Mouse (Mus musculus) WW6 (cell line): ENCODE results near the gene Fos.

Experiments used
- DNase-seq: peaks from one replicate; pipeline ENCODE4 v3.0.0-alpha.2; 2013; ENCODE audit warnings: low read depth, low spot score

The Fos gene

DNA sequence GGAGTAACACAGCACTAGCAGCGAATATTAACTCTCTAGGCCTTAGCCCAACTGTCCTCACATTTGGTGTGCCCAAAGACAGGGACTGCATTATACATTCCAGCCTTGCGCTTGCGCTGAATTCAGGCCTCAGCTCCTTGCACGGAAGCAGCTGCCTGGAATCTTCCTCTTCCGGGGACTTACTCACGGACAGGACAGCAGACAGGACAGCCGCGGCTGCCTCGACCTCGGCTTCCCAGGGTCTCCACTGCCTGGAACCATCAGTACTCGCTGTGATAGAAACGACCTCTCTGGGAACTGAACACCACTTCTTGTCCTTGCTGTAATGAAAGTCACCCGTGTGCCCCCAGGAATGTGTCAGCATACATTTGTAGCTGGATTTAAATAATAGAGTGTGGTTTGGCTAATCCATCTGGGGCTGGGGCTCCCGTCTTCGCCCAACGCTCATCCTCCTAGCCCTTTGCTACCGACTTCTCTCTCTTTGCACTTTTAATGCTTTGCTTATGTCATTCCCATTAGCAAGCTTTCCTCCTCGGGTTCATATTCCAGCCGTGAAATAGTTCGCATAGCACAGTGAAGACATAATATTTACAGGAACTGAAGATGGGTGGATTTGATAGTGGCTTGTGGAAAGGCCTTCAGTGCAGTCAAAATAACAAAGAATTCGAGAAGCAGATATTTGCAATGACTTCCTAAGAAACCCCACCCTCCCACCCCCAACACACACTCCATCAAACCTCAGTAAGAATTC, 11.6 kb upstream of the Fos start:
- DNase-seq = no peak

DNA sequence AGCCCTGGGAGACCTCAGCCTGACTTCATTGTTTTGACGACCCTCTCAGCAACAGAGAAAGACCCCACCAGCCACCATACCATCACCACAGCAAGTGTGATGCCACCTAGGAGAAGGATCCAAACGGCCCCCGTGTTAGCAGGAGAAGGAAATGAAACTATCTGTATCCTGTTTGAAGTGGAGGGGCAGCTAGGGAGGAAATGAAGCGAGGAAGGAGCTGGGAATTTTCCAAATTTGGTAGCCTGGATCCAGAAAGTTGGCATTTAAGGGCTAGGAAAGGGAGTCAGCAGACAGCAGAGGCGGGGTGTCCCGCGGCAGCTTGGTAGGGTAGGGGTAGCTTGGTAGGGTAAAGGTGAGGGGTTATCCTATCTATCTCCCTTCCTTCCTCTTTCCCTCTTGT, 10.9 kb upstream of the Fos start:
- DNase-seq = no peak

DNA sequence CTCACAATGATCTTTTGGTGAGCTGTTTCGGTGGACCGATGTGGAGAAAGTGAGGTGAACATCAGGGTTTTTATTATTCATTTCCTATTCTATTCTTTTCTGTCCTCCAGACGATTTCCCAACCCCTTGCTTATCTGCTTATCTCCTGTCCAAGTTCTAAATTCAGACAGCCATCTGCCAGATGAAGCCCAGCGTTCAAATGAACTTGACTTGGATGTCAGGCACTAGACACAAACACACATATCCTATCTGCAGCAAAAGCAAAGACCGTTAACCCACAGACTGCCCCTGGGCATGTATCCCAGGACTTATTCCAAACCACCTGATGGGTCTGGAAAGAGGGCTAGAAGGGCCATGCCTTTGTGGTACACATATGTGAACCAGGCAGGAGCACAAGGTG, 9.3 kb upstream of the Fos start:
- DNase-seq = no peak

DNA sequence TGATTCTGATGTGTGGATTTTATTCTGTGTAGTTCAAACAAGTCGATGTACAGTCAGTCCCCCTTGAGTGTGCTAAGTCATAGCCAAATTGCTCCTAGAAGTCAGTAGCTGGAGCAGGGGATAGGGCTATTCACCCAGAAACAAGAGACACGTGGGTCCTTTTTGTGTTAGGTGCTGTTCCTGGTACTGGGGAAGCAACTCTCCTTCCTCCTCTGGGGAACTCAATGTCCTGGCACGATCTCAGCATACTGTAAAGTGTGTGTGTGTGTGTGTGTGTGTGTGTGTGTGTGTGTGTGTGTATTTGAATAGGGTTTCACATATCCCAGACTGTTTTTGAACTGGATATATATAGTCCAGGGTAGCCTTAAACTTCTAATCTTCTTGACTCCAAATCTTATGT, 8.8 kb upstream of the Fos start:
- DNase-seq = no peak

DNA sequence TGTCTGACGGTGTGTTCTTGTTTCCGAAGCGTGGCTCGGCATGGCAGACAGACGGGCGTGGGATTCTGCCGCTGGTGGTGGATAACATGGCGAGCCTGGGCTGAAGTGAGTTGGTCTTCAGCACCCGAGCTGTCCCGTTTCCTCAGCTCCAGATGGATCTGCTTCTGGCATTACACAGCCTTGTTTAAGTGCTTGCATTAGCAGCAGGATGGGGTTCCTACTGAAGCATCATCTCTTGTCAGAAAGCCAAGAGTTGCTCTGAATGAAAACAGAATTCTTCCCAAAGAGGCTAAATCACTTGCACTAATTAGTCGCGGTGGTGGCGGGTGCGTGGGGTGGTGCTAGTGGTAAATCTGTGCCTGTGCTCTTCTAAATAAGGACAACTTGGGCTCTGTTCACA, 5.8 kb upstream of the Fos start:
- no peak for DNase-seq

DNA sequence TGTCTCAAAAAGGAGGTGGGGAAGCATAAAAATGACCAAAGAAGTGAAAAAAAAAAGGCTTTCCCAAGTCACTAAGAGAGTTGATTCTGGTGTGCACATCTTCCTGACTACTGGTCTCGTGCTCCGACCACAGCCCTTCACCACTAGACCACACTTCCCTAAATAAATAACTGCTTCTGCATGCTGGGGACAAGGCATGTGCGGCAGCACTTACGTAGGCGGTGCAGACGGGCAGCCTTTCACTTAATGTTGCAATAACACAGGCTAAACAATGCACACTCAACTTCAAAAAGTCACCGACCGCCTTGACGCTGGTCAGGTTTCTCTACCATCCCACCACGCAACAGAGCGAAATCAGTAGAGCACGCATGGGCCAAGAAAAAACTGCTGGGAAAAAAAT, 5.0 kb upstream of the Fos start:
- DNase-seq = no peak

DNA sequence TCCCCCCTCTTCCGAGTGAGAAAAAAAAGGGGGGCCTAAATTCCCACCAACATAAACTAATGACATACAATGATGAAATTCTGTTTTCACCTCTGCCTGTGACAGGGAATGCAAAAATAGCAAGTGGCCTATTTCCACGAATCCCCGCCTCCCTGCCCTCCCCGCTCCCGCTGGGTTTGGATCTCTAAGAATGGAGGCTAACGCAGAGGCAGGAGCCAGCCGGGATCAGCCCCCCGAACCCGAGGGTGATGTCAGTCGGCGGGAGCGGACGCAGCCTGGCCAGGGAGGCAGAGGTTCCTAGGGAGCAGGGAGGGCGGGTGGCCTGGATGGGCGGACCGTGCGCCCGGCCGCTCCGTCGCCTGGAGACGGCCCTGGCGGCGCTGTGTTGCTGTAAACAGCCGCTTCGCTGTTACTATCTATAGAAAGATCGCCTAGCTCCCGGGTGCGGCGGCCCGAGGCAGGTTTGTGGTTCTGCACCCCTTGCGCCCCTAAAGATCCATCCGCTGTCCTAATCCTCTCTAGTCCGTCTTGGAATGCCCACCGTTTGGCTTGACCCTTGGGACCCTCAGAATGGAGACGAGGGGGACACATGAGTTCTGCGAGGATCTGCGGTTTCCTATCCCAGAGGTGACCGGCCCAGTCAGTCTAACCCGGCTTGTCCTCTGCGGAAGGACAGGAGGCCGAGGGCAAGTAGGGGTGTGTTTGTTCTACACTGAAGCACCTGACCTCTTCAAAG, 1.6 kb upstream of the Fos start:
- no peak for DNase-seq

DNA sequence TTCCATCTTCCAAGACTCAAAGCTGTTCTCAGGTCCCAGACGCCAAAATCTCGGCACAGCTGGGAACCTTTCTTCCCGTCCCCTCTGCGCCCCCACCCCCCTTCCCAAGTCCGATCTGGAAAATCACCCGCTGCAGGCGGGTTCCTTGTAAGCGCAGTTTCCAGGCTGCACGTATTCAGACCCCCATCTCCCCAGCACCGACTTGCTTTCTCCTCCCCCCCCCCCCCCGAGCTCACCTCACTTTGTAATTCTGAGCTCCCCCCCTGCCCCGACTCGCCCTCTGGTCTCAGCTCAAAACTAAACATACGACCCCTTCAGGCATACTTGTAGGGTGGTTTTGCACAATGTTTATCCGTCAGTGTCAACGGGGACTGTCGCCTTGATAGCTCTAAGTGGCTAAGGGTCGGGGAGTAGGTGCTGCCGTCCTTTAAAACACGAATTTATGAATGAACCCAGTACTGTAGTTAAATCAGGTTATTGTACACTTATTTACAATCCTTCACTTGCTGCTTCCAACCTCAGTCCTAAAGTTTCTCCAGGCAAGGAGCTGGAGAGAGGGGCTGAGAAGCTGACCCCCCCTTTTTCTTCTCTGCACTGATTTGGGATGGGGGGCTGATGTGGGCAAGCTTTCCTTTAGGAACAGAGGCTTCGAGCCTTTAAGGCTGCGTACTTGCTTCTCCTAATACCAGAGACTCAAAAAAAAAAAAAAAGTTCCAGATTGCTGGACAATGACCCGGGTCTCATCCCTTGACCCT, 857 bp upstream of the Fos start:
- DNase-seq = no peak

DNA sequence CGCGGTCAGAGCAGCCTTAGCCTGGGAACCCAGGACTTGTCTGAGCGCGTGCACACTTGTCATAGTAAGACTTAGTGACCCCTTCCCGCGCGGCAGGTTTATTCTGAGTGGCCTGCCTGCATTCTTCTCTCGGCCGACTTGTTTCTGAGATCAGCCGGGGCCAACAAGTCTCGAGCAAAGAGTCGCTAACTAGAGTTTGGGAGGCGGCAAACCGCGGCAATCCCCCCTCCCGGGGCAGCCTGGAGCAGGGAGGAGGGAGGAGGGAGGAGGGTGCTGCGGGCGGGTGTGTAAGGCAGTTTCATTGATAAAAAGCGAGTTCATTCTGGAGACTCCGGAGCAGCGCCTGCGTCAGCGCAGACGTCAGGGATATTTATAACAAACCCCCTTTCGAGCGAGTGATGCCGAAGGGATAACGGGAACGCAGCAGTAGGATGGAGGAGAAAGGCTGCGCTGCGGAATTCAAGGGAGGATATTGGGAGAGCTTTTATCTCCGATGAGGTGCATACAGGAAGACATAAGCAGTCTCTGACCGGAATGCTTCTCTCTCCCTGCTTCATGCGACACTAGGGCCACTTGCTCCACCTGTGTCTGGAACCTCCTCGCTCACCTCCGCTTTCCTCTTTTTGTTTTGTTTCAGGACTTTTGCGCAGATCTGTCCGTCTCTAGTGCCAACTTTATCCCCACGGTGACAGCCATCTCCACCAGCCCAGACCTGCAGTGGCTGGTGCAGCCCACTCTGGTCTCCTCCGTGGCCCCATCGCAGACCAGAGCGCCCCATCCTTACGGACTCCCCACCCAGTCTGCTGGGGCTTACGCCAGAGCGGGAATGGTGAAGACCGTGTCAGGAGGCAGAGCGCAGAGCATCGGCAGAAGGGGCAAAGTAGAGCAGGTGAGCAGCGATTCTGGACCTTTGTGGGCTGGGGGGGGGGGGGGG, 875 bp downstream of the Fos start:
- no peak for DNase-seq

DNA sequence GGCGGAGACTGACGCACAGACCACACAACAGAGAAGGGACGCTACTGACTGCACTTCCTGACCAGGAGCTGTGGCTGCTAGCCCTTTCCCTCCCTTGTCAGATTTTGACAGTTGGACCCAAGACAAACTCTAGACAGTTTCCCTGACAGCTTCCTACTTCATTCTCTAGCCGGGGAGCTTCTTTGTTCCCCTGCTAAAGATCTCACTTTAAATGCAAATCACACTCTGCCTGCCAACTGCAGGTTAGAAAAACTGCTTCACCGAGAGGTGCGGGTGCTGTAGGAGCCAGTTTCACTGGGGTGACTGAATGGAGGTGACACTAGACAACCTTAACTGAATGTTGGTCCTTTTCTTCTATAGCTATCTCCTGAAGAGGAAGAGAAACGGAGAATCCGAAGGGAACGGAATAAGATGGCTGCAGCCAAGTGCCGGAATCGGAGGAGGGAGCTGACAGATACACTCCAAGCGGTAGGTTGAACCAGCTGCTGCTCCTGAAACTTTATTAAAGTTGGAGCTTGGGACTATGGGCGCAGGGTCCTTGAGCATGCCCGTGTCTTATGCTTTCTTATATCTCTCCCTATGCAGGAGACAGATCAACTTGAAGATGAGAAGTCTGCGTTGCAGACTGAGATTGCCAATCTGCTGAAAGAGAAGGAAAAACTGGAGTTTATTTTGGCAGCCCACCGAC, 1.7 kb downstream of the Fos start:
- no peak for DNase-seq

DNA sequence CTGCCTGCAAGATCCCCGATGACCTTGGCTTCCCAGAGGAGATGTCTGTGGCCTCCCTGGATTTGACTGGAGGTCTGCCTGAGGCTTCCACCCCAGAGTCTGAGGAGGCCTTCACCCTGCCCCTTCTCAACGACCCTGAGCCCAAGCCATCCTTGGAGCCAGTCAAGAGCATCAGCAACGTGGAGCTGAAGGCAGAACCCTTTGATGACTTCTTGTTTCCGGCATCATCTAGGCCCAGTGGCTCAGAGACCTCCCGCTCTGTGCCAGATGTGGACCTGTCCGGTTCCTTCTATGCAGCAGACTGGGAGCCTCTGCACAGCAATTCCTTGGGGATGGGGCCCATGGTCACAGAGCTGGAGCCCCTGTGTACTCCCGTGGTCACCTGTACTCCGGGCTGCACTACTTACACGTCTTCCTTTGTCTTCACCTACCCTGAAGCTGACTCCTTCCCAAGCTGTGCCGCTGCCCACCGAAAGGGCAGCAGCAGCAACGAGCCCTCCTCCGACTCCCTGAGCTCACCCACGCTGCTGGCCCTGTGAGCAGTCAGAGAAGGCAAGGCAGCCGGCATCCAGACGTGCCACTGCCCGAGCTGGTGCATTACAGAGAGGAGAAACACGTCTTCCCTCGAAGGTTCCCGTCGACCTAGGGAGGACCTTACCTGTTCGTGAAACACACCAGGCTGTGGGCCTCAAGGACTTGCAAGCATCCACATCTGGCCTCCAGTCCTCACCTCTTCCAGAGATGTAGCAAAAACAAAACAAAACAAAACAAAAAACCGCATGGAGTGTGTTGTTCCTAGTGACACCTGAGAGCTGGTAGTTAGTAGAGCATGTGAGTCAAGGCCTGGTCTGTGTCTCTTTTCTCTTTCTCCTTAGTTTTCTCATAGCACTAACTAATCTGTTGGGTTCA, 2.5 kb downstream of the Fos start:
- no peak for DNase-seq

DNA sequence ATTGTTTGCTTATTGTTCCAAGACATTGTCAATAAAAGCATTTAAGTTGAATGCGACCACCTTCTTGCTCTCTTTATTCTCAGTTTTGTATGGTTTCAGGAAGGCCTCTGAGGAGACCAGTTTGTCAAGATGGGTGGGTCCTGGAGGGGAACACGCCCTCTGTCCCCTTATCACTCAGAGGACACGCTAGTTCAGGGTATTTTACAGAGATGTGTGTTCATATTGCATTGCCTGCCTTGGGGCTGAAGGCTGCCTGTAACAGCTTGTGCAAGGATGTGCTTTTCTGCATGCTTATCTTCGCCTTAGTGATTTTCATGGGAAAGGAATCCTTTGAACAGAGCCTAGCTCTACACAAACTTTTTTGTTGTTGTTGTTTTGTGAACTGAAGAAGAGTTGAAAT, 3.5 kb downstream of the Fos start:
- no peak for DNase-seq

DNA sequence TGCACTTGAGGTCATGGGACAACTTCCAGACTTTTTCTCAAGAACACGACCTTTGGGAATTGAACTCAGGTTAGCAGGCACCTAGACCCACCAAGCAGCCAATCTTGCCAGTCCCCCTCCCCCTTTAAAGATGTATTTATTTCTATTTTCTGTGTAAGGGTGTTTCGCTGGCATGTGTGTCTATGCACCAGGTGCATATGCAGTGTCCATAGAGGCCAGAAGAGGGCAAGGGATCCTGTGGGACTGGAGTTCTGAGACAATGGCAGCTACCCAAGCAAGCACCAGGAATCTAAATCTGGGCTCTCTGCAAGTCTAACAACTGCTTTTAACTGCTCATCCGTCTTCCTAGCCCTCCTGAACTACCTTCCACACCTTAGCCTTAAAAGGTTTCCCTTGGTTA, 4.1 kb downstream of the Fos start:
- DNase-seq = no peak

DNA sequence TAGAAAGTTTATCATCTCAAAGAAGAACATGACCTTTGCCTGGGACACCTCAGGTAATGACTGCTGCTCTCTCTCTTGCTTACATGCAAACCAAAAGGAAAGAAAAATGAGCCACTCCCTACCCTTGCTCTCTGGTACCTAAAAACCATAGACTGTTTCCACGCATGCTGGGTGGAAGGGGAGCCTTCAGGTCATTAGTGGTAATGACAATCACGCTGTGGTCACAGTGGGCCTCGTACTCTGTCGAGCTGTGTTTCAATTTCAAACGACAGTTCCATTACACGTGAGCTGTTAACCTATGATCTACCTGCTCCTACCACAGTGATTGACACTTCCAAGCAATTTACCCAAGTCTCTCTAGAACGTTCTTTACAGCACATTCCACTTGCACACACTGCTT, 5.0 kb downstream of the Fos start:
- no peak for DNase-seq

DNA sequence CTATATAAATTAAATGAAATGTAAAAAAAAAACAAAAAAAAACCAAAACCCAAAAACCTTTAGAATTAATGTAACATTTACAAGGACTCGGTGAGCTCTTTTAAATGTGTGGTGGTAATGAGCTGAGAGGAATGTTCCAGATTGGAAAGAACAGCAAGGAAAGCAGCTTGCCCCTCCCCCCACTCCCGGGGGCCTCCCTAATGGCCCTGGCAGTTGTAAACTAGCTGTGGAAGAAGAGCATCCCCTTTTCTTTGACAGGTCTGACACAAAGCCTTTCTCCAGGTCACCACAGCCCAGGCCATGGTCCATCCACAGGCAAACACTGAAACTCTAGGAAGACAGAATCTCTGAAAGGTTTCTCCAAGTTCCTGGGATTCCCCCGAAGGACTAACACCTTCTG, 5.5 kb downstream of the Fos start:
- no peak for DNase-seq

DNA sequence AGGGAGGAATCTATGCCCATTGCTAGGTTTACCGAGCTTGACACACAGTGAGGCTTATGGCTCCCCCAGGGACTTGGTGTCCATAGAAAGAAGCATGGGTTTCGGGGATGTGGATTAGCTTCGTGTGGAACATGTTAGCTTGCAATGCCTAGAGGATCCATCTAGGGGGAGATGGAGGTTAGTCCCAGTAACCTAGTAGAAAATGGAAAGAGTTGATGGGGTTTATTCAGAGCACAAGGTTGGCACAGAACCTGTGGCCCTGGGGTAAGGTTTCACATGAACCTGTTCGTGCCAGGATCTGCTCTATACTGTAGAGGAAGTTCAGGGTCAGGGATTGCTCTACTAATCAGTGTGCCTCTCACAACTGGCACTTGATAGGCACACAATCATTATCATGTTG, 9.5 kb downstream of the Fos start:
- DNase-seq = no peak

DNA sequence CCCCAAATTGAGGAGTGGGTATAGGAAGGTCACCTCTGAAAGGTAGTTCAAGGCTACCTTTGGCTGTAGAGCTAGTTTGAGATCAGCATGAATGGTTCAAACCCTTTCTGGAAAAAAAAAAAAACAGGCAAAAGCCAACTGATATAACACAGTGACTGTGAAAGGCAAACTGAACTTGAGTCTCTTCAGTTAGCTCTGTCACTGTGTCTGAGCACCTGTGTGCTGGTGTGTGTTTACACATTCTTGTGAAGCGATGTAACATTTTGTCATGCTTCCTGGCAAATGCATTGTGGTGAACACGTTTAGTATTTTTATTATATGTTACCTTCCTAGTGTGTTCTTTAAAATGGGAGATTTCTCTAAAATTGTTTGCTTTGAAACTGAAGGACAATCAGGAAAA, 11.0 kb downstream of the Fos start:
- no peak for DNase-seq

DNA sequence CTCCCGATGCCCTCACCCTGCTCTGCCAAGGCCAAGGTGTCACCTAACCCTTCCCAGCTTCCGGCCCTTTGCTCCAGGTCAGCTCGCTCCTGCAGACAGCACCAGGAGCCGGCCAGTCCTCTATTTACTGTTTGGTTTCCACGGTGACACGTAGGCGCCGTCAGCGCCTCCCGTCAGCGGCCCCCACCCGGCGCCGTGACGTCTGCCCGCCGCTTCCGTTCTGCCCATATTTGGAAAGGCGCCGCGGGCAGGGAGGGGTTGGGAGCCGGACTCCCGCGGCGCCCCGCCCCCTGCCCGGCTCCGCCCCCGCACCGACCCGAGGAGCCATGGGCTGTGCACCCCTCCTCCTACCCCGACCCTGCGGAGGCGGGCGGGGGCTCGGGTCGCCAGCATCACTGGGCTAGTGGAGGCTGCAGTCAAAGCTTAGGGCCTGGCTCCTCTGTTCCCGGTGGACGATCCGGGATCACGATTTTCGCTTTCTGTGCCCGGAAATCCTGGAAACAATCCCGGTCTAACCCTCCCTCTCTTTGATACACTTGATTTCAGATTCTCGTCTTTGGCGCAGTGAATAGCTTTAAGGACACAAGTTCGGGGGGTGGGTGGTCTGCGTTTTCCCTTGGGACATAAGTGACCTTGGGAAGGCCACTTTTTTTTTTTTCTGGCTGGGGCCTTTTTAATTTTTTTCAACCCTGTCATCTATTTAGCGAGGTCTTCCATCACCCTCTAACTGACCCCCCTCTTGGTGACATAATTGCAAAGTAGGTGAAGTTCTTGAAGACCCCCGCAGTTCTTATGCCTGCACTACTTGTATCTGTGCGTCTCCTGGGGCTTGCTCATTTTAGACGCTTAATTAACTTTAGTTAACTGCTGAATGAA, 12.4 kb downstream of the Fos start:
- peak; percentile 79 for DNase-seq

DNA sequence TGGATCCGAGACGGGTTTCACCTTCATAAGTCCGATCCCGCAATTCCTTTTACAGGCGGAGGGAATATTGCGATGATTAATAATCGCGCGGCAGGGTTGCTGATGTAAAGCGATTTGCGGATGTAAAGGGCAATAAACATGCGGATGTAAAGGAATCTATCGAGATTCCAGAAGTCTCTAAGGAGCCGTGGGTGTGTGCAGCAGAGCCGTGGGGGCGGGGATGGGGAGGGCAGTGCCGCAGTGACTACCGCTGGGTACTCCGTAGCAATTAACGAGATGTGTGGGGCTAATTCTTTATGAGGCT, 13.0 kb downstream of the Fos start:
- no peak for DNase-seq
